Mouse (Mus musculus) right cerebral cortex, postnatal 14 days (tissue): ENCODE measurements at regions not wholly inside any gene's neighbourhood (a gene's known extent, or its start where the extent isn't known, plus 50 kb on each side); places are given as distances from the start of the nearest gene placed in this dataset.

Experiments used
- DNase-seq: peaks from one replicate; pipeline ENCODE4 v3.0.0; 2022

DNA sequence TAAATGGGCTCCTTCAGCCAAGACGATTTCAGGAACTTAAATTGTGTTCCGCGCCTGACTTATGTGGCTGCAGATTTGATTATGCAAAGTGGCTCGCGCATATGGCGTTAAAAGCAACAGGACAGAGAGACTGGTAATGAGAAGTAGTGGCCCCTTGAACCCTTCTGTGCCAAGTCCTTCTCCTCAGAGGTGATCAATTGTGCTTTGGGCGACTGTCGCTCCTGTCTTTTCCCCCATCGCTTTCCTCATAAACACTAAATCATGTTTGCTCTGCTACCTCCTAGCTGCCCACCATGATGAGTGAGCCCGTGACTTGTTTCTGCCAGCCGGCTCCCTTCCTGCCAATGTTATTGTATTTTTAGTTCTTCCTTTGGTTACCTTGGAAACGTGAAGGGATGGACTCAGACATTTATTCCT lies 360.2 kb downstream of the Matn1 start:
- DNase-seq: no peak

DNA sequence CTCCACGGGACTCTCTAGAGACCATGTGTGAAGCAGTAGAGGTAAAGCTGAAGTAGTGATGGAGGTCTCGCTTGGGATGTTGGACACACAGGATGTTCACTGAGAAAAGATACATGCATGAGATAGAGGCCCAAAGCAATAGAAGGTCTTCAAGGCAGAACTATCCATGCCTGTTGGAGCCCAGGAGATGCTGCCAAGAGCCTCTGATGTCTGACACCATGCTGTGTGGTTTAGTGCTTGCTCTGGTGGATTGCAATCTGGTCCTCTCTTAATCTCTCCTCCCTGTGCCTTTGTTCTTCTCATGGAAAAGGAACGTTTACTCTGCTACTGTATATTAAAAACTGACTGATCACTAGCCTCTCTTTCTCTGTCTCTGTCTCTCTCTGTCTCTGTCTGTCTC lies 370.0 kb downstream of the Matn1 start:
- DNase-seq: no peak

DNA sequence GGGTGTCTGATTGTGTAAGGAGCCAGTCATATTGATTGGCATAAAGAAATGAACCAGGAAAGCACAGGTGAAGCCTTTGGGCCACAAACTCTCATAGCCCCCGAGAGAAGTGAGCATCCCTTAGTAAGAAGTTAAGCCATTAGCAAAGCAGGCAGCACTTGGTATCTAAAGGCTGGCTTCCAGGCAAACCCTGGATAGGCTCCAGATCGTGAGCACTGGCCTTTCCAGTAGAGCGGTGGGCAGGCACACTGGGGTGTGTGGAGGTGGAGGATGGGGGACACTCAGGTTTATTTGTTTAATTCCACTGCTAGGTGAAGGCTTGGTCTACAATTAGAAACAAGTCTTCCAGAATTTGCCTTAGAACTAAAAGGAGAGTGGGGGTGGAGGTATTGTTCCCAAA lies 371.9 kb downstream of the Matn1 start:
- no peak for DNase-seq

DNA sequence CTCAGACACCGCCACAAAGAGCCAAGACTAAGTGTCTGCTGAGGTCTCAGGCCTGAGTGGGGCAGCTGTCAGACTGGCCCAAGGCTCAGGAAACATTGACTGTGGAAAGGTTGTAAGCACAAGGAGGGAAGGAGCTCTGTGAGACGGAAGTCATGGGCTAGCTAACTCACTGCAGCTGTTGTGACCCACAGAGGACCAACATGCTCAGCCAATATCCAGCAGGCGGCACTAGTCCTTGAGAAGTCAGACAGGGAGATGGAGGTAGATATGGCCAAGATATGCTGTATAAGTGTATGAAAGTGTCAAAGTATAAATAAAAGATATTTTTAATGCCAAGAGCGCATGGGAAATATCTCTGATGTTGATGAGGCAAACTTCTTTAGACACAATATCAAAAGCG lies 378.1 kb downstream of the Matn1 start:
- DNase-seq: no peak

DNA sequence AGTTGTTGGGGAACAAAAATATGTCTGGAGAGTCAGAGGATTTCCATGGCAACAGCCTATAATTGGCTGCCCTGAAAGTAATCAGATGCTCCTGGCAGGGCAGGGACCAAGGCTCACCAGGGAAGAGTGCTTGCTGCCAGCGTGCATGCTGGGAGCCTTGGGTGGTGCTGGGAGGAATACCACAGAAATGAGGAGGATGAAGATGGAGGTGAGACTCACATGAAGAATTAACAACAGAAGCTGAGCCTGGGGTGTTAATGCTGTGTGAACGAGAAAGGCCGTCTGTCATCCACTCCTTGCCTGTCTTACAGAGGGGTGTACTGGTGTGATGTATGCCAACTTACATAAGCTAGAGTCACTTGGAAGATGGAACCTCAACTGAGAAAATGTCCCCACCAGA lies 380.3 kb downstream of the Matn1 start:
- no peak for DNase-seq

DNA sequence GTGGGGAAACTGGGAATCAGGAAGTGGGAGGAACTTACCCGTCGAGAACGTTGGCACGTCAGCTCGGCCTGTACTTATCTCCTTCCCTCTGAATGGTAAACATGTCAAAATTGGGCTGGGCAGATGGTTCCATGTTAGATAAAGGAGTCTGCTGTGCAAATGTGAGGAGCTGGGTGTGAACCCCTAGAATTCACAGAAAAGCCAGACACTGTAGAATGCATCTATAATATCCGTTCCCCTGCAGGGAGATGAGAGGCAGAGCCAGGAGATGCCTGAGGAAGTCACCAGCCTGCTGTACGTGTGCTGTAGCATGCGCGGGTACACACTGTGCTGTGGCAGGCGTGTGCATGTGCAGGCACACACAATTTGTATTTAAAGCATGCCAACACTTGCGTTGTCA lies 381.0 kb downstream of the Matn1 start:
- no peak for DNase-seq

DNA sequence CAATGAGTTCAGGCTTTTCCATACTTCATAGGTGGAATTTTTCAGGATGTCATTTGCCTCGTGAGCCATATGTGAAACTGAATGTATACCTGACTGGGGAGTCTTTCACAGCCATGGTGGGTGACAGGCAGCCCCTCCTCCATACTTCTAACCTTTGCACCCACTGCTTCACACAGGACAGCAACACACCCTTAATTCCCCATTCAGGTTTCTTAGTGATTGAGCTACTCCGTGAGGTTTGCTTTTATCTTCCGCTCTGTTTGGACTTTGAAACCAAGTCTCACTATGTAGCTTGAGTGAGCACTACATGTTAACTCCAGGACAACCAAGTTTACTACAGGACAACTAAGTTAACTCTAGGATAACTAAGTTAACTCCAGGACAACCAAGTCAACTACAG lies 381.4 kb downstream of the Matn1 start:
- no peak for DNase-seq

DNA sequence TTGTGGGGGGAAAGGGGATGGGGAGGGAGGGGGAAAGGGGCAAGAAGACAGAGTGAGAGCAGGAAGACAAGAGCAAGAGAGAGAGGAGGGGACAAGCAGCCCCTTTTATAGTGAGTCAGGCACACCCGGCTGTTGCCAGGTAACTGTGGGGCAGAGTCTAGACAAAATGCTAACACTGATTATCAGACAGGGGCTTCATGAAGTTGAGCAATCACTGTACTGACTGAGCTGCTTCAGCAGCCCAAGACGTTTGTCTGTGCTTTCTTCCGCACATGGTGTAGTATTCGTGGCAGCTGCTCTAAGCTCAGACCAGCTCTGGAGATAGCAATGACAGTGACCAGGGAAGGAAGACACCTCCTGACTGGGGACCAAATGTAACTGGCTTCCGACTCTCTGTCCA lies 385.2 kb downstream of the Matn1 start:
- no peak for DNase-seq

DNA sequence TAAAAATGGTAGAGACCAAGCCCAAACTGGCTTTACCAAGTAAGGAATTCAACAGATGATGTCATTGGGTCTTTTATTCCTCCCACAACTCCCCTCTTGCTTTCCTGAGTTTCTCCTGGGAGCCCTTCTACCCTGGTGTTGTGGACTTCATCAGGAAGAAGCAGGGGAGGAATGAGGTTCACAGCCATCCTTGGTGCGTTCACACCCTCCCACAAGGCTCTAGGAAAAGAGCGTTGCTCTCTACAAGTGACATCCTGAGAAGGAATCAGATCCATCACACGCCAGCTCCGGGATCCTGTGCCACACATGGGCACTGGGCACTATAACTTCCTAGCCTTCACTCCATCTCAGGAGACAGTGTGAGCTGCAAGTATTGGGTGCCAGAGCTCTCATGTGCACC lies 387.5 kb downstream of the Matn1 start:
- no peak for DNase-seq

DNA sequence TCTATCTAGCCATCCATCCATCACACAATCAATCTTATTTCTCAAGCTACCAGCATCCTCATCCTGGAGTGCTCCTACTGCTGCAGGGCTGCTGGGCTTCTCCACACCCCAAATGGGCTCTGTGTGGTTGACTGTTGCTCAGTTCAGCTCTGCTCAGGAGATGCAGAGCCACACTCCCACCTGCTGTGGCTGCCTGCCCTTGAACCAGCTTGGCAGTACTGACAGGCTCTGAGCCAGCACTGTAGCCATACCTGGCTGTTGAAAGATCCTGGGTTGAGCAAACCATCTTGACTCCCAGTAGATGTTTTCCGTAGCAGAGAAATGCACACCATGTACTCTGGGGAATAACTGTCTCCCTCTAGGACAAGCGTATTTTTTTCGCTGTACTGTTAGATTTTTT lies 392.6 kb downstream of the Matn1 start:
- DNase-seq: no peak

DNA sequence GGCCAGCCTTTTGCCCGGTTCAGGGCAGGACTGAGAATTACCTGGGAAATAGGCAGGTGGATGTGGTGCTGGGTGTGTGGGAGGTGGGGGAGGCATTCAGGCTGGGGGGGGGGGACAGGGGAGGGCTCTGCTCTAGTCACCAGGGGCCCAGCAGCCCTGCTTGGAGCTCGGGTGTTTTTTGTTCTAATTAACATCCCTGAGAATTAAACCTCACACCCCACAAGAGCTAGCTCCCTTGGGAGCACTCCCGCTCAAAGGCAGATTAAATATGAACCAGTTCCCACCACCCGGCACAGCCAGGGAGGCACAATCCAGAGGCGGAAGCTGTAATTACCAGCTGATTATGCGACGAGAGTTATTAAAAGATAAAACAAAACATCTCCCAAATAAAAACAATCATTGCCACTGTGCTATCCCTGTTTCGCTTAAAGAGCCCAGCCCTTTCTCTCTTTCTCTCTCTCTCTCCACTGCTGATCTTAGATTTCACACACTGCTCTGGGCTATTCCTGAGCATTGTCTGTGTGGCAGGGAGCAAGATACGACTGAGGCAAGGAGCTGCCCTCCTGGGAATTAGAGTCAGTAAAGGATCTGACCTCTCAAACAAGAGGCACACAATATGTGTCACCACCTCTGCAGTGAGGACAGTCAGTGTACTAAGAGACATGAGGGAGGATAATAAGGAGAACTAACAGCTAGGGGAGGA lies 397.0 kb downstream of the Matn1 start:
- DNase-seq: no peak

DNA sequence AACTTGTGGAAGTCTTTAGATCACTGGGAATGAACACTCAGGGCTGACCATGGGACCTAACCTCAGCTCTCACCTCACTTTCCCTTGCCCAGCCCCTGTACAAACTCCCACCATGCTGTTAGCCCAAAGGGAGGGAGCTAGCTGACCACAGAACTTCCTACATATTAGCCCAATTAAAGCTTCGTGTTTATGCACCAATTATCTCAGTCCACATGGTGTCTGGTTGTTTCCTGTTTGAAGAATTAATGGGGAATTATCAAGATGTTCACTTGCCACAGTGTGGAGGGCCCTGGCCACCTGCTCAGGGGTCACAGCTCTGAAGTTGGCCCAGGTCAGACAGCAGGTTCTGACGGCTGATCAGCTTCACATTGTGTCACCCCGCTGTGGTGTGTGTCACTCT lies 402.5 kb downstream of the Matn1 start:
- DNase-seq: no peak

DNA sequence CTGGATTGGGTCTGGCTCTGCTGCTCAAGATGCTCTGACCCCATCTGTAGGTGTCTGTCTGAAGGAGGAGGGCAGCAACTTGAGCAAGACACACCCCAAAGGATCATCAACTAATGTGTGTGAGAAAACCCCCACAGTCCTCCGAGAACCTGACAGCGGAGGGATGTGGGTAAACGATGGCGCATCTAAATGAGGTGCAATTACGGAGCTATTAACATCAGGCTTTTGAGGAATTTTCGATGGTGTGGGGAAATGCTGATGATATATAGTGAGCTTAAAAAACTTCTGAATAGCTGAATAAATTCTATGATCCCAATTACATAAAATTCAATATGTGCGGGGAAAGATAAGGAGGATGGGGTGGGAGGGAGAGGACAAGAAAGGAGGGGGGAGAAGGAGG lies 406.1 kb downstream of the Matn1 start:
- DNase-seq: no peak

DNA sequence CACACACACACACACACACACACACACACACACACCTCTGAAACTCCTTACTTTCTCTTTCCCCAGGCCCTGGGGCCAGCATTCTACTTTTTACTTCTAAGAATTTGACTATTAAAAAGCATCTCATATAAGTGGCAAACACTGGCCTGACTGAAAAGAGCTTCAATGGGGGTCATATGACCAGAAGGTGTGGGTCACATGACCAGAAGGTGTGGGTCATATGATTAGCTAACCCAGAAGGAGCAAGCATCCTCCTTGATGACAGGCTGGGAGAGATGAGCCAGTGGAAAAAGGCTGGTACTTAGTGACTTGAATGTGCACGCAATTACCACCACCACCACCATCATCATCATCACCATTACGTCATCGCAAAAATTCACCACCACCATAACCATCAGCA lies 410.7 kb downstream of the Matn1 start:
- no peak for DNase-seq

DNA sequence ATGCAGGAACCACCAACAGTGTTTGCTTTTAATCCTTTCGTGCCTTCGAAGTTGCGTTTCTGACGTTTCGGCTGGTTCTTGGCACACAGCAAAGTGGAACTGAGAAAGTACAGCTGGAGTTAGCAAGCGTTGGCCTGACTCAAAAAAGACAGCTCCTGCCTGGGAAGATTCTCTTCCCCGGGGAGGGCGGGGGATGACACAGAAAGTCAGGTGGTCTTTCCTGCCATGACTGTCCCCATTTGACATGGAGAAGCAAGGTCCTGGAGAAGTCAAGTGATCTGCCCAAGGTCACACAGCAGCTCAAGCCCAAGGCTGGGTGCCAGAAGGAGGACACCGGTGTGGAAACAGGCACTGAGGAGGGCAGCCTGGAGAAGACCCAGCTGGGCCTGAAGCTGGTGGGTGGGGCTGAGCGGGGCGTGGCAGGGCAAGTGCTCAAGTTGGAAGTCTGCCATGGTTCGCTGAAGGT lies 411.4 kb downstream of the Matn1 start:
- DNase-seq: peak; percentile 37

DNA sequence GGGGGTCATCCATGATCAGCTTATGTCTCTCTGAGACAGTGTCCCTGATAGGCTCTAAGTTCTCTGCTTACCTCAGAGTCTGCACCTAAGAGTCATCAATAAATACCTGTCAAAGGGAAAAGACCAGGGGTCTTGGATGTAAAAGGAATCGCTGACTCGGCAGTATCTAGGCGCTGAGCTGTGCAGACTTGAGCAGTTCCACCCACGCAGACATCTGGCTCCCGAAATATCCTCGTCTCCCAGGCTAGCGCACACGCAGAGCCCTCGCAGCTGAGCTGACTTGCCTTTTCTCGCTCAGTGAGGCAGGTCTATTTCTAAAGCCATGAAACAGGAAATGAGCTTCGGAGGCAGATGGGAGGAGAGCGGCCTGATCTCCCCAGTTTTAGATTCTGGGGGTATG lies 412.1 kb downstream of the Matn1 start:
- peak; percentile 67 for DNase-seq

DNA sequence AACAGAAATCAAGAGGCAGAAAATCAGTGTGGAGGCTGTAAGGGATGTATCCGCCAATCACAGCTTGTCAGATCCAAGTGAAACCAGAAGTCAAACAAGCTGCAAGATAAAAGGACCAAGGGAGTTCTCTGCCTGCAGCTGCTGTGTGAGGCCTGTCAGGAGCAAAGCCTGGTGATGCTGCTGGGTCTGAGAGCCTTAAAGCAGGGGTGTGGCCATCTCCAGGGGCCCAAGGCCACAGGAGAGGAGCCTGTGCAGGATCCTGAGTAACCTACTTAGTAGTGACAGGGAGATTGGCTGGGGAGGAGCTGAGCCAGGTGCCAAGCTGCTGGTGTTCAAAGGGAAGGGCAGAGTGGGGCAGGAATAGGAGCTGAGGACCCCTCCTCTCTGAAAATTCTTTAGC lies 418.8 kb downstream of the Matn1 start:
- no peak for DNase-seq

DNA sequence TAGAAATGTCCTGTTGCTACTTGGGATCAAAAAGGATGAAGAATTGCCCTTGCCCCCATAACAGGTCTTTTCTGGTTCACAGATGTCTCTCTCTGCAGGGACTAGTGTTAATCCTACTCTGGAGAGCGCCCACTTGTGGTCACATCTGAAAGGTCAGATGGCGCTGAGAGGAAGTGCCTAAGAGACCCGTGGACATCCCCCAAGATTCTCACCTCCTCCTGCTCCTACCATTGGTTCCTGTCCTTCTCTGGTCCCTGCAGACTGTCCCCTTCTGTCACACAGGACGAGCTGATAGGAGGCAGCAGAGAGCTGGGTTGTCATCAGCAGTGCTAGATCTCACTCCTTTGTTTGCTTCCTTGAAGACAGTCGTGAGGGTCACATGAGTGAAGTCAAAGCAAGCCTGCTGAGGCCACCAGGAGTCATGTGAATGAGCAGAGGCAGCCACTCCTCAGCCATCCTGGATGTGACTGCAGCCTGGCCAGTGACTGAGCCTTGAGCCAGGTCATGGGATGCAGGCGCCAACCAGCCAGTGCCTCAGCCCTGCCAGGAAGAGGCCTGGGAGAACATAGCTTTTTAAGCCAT lies 420.6 kb downstream of the Matn1 start:
- DNase-seq: no peak

DNA sequence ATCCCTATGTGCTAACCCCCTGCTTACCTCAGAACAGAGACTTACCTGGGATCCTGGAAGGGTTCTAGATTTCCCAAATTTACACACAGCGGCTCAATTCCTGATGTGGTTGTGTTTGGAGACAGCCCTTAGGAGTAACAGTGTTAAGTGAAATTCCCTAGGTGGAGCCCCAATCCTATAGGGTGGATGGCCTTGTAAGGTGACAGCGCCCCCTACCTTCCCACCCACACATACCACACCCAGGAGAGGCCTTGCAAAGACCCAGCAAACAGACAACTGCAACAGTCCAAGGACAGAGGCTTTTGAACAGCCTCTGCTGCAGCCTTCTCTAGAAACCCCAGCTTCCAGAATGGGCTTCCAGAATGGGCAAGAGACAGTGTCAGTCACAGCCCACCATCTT lies 421.8 kb downstream of the Matn1 start:
- DNase-seq: no peak

DNA sequence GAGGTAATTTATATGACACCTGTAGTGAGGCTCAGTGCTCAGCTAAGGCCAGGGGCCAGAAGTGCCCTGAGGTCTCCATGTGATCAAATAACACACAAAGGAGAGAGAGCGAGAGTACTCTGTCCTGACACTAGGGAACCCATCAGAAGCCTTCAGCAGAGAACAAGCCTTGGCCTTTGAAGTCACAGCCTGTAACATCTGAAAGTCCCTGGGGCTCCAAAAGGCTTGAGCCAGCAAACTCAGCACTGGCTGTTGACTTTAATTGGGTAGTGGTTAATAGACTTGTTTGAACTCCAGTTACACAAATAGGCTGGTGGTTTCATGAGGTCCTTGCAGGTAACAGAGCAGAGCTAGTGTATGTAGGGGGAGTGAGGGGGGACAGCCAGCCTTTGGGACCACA lies 422.5 kb downstream of the Matn1 start:
- no peak for DNase-seq

DNA sequence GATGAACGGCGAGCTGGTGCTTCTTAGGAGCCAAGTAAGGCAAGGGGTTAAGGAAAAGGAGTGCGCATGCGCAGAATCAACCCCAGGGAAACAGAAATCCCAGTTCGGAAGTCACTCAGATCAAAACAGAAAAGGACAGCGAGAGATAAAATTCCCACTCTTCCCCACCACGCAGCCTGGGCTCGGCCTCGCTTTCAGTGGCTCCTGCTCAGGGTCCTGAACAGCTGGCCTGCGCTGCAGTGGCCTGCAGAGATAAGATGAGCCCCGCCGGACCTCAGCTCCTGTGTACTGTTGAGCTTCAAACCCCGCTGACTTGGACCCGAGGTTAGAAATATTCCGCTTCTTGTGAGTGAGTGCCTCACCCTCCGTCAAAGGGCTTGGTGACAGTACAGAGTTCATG lies 428.3 kb downstream of the Matn1 start:
- DNase-seq: no peak

DNA sequence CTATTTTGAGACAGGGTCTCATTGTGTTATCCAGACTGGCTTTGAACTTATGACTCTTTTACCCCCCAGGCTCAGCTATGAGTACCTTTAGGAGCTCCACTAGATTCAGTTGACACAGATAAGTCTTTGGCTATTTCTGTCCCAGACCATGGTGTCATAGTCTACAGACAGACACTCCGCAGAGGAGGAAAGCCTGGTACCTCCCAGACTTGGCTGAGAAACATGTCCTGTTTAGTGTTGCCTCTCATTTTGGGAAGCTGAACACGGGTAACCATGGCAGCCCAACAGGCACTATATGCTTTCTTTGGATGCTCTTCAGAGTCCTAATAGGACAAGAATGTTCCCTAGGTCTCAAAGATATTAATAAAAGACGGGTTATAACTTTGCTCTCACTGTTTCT lies 429.0 kb downstream of the Matn1 start:
- no peak for DNase-seq

DNA sequence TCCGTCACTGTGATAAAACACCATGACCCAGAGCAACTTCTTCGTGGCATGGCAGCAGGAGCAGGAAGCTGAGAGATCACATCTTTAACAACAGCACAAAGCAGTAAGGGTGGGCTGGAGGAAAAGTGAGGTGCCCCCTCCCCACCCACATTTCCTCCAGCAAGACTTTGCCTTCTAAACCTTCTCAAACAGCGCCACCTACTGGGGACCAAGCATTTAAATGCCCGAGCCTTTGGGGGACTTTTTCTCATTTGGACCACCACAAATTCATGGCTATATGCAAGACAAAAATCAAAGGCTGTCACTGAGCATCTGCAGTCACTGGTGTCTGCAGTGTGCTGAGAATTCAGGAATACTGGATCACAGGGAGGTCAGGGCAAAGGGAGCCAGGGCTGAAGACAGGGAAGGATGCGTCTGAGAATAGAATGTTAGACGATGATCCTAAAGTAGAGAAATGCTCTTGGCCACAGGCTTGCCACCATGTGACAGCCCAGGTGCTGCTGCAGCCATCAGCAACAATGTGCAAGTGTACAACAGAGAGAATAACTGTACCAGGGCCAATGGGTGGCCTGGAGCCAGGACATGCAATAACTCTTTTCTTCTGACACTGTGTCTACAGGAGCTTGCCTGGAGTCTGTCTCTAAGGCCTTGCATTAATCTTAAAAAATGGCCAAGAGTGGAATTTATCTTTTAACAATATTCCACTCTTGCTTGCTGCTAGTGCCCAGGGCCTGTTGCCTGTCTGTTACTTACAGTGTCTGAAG lies 430.5 kb downstream of the Matn1 start:
- DNase-seq: peak; percentile 48

DNA sequence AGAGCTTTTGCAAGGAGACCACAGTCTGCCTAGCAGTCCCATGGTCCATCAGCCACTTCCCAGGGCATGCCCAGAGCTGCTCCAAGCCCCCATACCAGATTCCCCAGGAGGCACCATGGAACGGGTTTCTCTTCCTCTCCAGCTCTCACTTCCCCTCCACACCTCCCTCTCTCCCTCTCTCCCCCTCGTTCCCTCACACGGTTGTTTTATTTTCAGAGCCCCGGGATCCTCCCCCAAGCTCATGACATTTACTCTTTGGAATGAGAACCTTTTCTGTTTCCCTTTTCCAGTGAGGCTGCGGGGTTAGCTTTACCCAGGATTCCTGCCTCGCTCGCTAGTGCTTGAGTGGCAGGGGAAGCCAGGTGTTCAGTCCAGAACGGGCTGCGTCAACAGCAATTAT lies 436.9 kb downstream of the Matn1 start:
- DNase-seq: no peak
